Mouse (Mus musculus) embryonic facial prominence, embryonic 11.5 days (tissue): ENCODE results near the gene Dyrk2. TPM values are rescaled to one million over a fixed set of nuclear protein-coding genes. Genes with fewer than 3 reads are reported as not detected.

Source experiments
- ATAC-seq: fragments of 200-750 bp; cut with Nextera tagmentation; replicated peaks from 2 replicates; pipeline ENCODE4 v1.8.0; 2017; ENCODE audit warnings: low read depth; ENCODE audit not compliant: insufficient number of reproducible peaks, low FRiP score, low TSS enrichment
- DNase-seq: peaks from one replicate; pipeline ENCODE4 v3.0.0-alpha.2; 2015; ENCODE audit warnings: low spot score
- H3K27ac ChIP-seq: fragments of 300-500 bp; sonication (generic); replicated peaks from 2 replicates; pipeline ENCODE4 v1.5.1; 2014; ENCODE audit warnings: mild to moderate bottlenecking, low read depth, low read length, control low read depth
- H3K27me3 ChIP-seq: fragments of 300-500 bp; sonication (generic); 2 replicates; pipeline ENCODE4 v1.6.1; 2014; ENCODE audit warnings: mild to moderate bottlenecking, low read length, moderate library complexity, mixed read lengths; ENCODE audit not compliant: control insufficient read depth, insufficient read depth
- H3K36me3 ChIP-seq: fragments of 300-500 bp; sonication (generic); replicated peaks from 2 replicates; pipeline ENCODE4 v1.6.1; 2014; ENCODE audit warnings: low read depth, mild to moderate bottlenecking, low read length, moderate library complexity, mixed read lengths; ENCODE audit not compliant: control insufficient read depth, insufficient read depth
- H3K4me1 ChIP-seq: fragments of 300-500 bp; sonication (generic); 2 replicates; pipeline ENCODE4 v1.6.1; 2014; ENCODE audit warnings: low read length, mixed read lengths; ENCODE audit not compliant: control insufficient read depth, insufficient read depth
- H3K4me2 ChIP-seq: fragments of 300-500 bp; sonication (generic); 2 replicates; pipeline ENCODE4 v1.6.1; 2014; ENCODE audit warnings: low read depth, mild to moderate bottlenecking, control low read depth, low read length, moderate library complexity
- H3K4me3 ChIP-seq: fragments of 300-500 bp; sonication (generic); 2 replicates; pipeline ENCODE4 v1.5.1; 2014; ENCODE audit warnings: low read depth, low read length, control low read depth
- H3K9ac ChIP-seq: fragments of 300-500 bp; sonication (generic); replicated peaks from 2 replicates; pipeline ENCODE4 v1.6.1; 2014; ENCODE audit warnings: mild to moderate bottlenecking, control low read depth, low read length
- H3K9me3 ChIP-seq: fragments of 300-500 bp; sonication (generic); replicated peaks from 2 replicates; pipeline ENCODE4 v1.6.1; 2016; ENCODE audit warnings: mild to moderate bottlenecking, low read length, inconsistent platforms, mixed read lengths; ENCODE audit not compliant: control insufficient read depth
- WGBS: fragments of 180-500 bp; shearing (Covaris S2); extraction: QIAGEN DNeasy Blood & Tissue Kit; methylation state at CpG from one replicate; pipeline ENCODE4 v1.1.7; 2014; 5-methylcytosine and 5-hydroxymethylcytosine counted together
- polyA plus RNA-seq: library from polyadenylated mRNA; unstranded; fragments of >200 nt; fragmentation: Nextera tagmentation; extraction: Ambion mirVana; gene quantifications from 2 replicates; pipeline ENCODE4 v1.2.1, GENCODE M21; 2014

Gene Dyrk2
- polyA plus RNA-seq, 1 experiment from 2014 or later: 12.1 TPM

GRCm38 (mm10) chr10:118869591-118870001 is 413 bp downstream of the Dyrk2 start:
- Histone ChIP-seq H3K27me3 (no peaks in the 10 kb centered on the region), H3K9me3 (no peaks in the 10 kb centered on the region), H3K9ac (peak overlapping the region; percentile 60), H3K27ac (peak overlapping the region; percentile 93), H3K4me2 (peak overlapping the region; percentile 91), H3K4me1 (0 out of 2 replicates have a peak, but pooled peaks cover 2% of the 10 kb centered on the region), H3K36me3 (no peaks in the 10 kb centered on the region), H3K4me3 (peak overlapping the region; percentile 94)
- peak; percentile 79 for DNase-seq
- peak; percentile 53 for ATAC-seq
- under 1% methylated on average over 16 of the region's 16 CpGs for WGBS

GRCm38 (mm10) chr10:118868601-118869590 is 1.1 kb downstream of the Dyrk2 start:
- H3K4me1 ChIP-seq: 0 out of 2 replicates have a peak, but pooled peaks cover 2% of the 10 kb centered on the region
- H3K27ac ChIP-seq: peak overlapping the region; percentile 93
- WGBS: under 1% methylated on average over 93 of the region's 130 CpGs
- H3K27me3 ChIP-seq: no peaks in the 10 kb centered on the region
- DNase-seq: peak; percentile 86
- ATAC-seq: peak; percentile 86
- H3K4me2 ChIP-seq: peak overlapping the region; percentile 91
- H3K9ac ChIP-seq: peak overlapping the region; percentile 99
- H3K9me3 ChIP-seq: no peaks in the 10 kb centered on the region
- peak overlapping the region; percentile 94 for H3K4me3 ChIP-seq
- H3K36me3 ChIP-seq: no peaks in the 10 kb centered on the region

- H3K4me1 ChIP-seq: 0 out of 2 replicates have a peak, but pooled peaks cover 2% of the 10 kb centered on the region
- peak; percentile 66 for DNase-seq
- under 1% methylated on average over 47 of the region's 62 CpGs for WGBS
These were observed 2.0 kb downstream of the Dyrk2 start for GRCm38 (mm10) chr10:118867896-118868600.

GRCm38 (mm10) chr10:118867304-118867895 is 2.6 kb downstream of the Dyrk2 start:
- H3K4me1 ChIP-seq: 0 out of 2 replicates have a peak, but pooled peaks cover 2% of the 10 kb centered on the region
- H3K9ac ChIP-seq: peak overlapping the region; percentile 99
- H3K36me3 ChIP-seq: no peaks in the 10 kb centered on the region
- peak; percentile 9 for DNase-seq
- H3K4me3 ChIP-seq: peak overlapping the region; percentile 94
- no peaks in the 10 kb centered on the region for H3K9me3 ChIP-seq
- no peaks in the 10 kb centered on the region for H3K27me3 ChIP-seq
- ATAC-seq: peak; percentile 17; the same call in 1 of the 2 replicates
- peak overlapping the region; percentile 93; the same call in 1 of the 2 replicates for H3K27ac ChIP-seq
- peak overlapping the region; percentile 91 for H3K4me2 ChIP-seq
- 11% methylated on average over 16 of the region's 16 CpGs for WGBS

More at GRCm38 (mm10) chr10:118867896-118868600, 2.0 kb downstream of the Dyrk2 start:
- Histone ChIP-seq H3K27me3 (no peaks in the 10 kb centered on the region), H3K27ac (peak overlapping the region; percentile 93), H3K4me2 (peak overlapping the region; percentile 91), H3K4me3 (peak overlapping the region; percentile 94), H3K9me3 (no peaks in the 10 kb centered on the region), H3K36me3 (no peaks in the 10 kb centered on the region), H3K9ac (peak overlapping the region; percentile 99)
- ATAC-seq: peak; percentile 53

GRCm38 (mm10) chr10:118864976-118865375 is 5.0 kb downstream of the Dyrk2 start:
- Histone ChIP-seq H3K9ac (no peak overlapping the region), H3K4me1 (0 out of 2 replicates have a peak, but pooled peaks cover 2% of the 10 kb centered on the region), H3K4me3 (no peak overlapping the region), H3K27me3 (no peaks in the 10 kb centered on the region), H3K4me2 (no peak overlapping the region), H3K36me3 (peaks cover 16% of the 10 kb centered on the region), H3K27ac (no peak overlapping the region), H3K9me3 (no peaks in the 10 kb centered on the region)
- 90% methylated on average over 7 of the region's 7 CpGs for WGBS
- DNase-seq: no peak
- no peak for ATAC-seq

GRCm38 (mm10) chr10:118863611-118864010 is 6.4 kb downstream of the Dyrk2 start:
- Histone ChIP-seq H3K4me1 (0 out of 2 replicates have a peak, but pooled peaks cover 2% of the 10 kb centered on the region), H3K9me3 (no peaks in the 10 kb centered on the region), H3K36me3 (peaks cover 23% of the 10 kb centered on the region), H3K27ac (no peak overlapping the region), H3K27me3 (no peaks in the 10 kb centered on the region), H3K4me2 (no peak overlapping the region), H3K4me3 (no peak overlapping the region), H3K9ac (no peak overlapping the region)
- ATAC-seq: no peak
- WGBS: 91% methylated on average over 8 of the region's 8 CpGs
- DNase-seq: no peak

GRCm38 (mm10) chr10:118862233-118862632 is 7.8 kb downstream of the Dyrk2 start:
- DNase-seq (no peak), ATAC-seq (no peak)
- no peak overlapping the region for H3K27ac ChIP-seq
- H3K4me1 ChIP-seq: 0 out of 2 replicates have a peak, but pooled peaks cover 2% of the 10 kb centered on the region
- H3K36me3 ChIP-seq: peaks cover 23% of the 10 kb centered on the region
- H3K4me3 ChIP-seq: no peak overlapping the region
- WGBS: 88% methylated on average over 4 of the region's 4 CpGs
- no peaks in the 10 kb centered on the region for H3K27me3 ChIP-seq
- H3K9ac ChIP-seq: no peak overlapping the region
- no peak overlapping the region for H3K4me2 ChIP-seq
- no peaks in the 10 kb centered on the region for H3K9me3 ChIP-seq
